Mouse (Mus musculus): Measurements from ENCODE around the gene Slc25a1. TPM values are rescaled to one million over a fixed set of nuclear protein-coding genes. Genes with fewer than 3 reads are reported as not detected.

Slc25a1 gene
- polyA plus RNA-seq, 1 experiment from 2014 or later: 118 TPM

DNA sequence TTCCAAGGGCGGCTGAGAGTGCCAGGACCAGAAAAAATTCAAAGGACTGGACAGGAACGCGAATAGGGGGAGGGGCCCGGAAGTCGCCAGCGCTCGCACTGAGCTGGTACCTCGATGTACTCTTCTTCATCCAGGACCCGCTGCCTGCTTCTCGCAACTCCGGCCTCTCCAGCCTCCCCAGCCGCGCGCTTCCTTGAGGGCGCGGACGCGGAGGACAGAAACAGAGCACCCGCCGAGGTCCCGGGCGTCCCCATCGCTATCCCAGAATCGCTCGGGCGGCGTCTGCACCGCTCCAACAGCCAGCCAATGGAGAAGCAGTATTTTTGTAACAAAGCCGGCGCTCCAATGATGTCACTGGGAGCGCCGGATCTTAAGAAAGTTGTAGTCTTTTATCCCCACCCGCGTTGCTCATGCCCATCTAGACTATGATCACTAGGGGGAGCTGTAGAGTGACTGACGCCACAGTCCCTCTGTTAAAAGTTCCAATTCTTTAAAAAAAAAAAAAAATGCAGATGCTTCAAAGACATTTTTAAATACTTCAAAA is 16.9 kb downstream of the Slc25a1 start, which contains the start of gene Ess2:
Gene Ess2 (minus strand): TSS at position 297 of the 544 bp plus-strand sequence.
- H3K4me1 ChIP-seq: peaks cover 26% of the 10 kb centered on the region
- DNase-seq (ENCODE audit: low spot score): peak; percentile 90
- peak within 1 kb of the TSS; percentile 94 for H3K27ac ChIP-seq (replicated peaks)
- H3K4me3 ChIP-seq: peak within 1 kb of the TSS; percentile 90
- under 1% methylated on average over 35 of the region's 35 CpGs for WGBS
- peaks cover 34% of the 10 kb centered on the region for H3K36me3 ChIP-seq
- H3K27me3 ChIP-seq (ENCODE audit: low read depth, poor library complexity, severe bottlenecking): peaks cover 46% of the 10 kb centered on the region
- H3K9me3 ChIP-seq (replicated peaks): no peaks in the 10 kb centered on the region

GRCm38 (mm10) chr16:17898462-17898861 is 29.6 kb downstream of the Slc25a1 start, which contains the start of the genes Dgcr2 and Tssk2:
Dgcr2 (minus strand) TSS chr16:17898562.
Tssk2 (plus strand) TSS chr16:17898637.
- Histone ChIP-seq H3K4me3 (no peak within 1 kb of the TSS), H3K27me3 (ENCODE audit: low read depth, poor library complexity, severe bottlenecking) (no peaks in the 10 kb centered on the region), H3K27ac (replicated peaks) (no peak within 1 kb of the TSS), H3K36me3 (peaks cover 56% of the 10 kb centered on the region), H3K4me1 (no peaks in the 10 kb centered on the region), H3K9me3 (replicated peaks) (no peaks in the 10 kb centered on the region)
- 94% methylated on average over 14 of the region's 14 CpGs for WGBS
- no peak for DNase-seq (ENCODE audit: low spot score)

- Histone ChIP-seq H3K9me3 (replicated peaks) (no peaks in the 10 kb centered on the region), H3K27me3 (ENCODE audit: low read depth, poor library complexity, severe bottlenecking) (no peaks in the 10 kb centered on the region), H3K36me3 (peaks cover 32% of the 10 kb centered on the region), H3K27ac (replicated peaks) (no peak overlapping the region), H3K4me1 (peaks cover 9% of the 10 kb centered on the region), H3K4me3 (no peak overlapping the region)
- no peak for DNase-seq (ENCODE audit: low spot score)
Observed at GRCm38 (mm10) chr16:17896091-17896490, 31.9 kb downstream of the Slc25a1 start.

DNA sequence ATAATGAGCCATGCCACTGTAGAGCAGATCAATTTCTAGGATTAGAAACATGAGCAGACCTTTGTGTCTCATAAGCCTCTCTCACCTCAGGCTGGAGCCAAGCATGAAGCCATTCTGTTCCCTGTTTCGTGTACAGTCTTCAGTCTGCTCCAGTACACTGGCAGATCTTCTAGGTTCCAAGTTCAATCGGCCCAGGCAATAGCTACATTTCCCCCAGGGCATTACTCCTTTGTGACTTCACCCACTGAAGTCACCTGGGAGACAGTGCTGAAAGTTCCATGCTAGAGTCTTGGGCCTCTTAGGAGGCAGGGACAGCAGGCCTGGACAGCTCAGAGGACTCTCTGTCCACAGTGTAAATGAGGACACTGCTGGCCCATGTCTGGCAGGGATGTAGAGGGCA is 34.1 kb downstream of the Slc25a1 start, which contains the start of gene Tssk1:
Gene Tssk1 (plus strand): TSS at position 301 of the 400 bp plus-strand sequence.
- Histone ChIP-seq H3K27me3 (ENCODE audit: low read depth, poor library complexity, severe bottlenecking) (no peaks in the 10 kb centered on the region), H3K27ac (replicated peaks) (no peak within 1 kb of the TSS), H3K4me3 (no peak within 1 kb of the TSS), H3K36me3 (peaks cover 15% of the 10 kb centered on the region), H3K9me3 (replicated peaks) (no peaks in the 10 kb centered on the region), H3K4me1 (peaks cover 24% of the 10 kb centered on the region)
- no peak for DNase-seq (ENCODE audit: low spot score)
- WGBS: 88% methylated on average over 2 of the region's 2 CpGs

GRCm38 (mm10) chr16:17892606-17893005 is 35.4 kb downstream of the Slc25a1 start:
- 82% methylated on average over 3 of the region's 3 CpGs for WGBS
- Histone ChIP-seq H3K4me1 (peaks cover 24% of the 10 kb centered on the region), H3K9me3 (replicated peaks) (no peaks in the 10 kb centered on the region), H3K36me3 (peaks cover 5% of the 10 kb centered on the region), H3K4me3 (no peak overlapping the region), H3K27me3 (ENCODE audit: low read depth, poor library complexity, severe bottlenecking) (no peaks in the 10 kb centered on the region), H3K27ac (replicated peaks) (no peak overlapping the region)
- no peak for DNase-seq (ENCODE audit: low spot score)

GRCm38 (mm10) chr16:17891567-17891959 is 36.5 kb downstream of the Slc25a1 start, which contains the start of gene Gm20518:
Gm20518 (minus strand) TSS chr16:17891671.
- under 1% methylated on average over 38 of the region's 38 CpGs for WGBS
- peaks cover 5% of the 10 kb centered on the region for H3K36me3 ChIP-seq
- no peaks in the 10 kb centered on the region for H3K9me3 ChIP-seq (replicated peaks)
- H3K27me3 ChIP-seq (ENCODE audit: low read depth, poor library complexity, severe bottlenecking): no peaks in the 10 kb centered on the region
- H3K4me1 ChIP-seq: peaks cover 27% of the 10 kb centered on the region
- H3K4me3 ChIP-seq: peak within 1 kb of the TSS; percentile 91
- peak; percentile 100 for DNase-seq (ENCODE audit: low spot score)
- peak within 1 kb of the TSS; percentile 98 for H3K27ac ChIP-seq (replicated peaks)

DNA sequence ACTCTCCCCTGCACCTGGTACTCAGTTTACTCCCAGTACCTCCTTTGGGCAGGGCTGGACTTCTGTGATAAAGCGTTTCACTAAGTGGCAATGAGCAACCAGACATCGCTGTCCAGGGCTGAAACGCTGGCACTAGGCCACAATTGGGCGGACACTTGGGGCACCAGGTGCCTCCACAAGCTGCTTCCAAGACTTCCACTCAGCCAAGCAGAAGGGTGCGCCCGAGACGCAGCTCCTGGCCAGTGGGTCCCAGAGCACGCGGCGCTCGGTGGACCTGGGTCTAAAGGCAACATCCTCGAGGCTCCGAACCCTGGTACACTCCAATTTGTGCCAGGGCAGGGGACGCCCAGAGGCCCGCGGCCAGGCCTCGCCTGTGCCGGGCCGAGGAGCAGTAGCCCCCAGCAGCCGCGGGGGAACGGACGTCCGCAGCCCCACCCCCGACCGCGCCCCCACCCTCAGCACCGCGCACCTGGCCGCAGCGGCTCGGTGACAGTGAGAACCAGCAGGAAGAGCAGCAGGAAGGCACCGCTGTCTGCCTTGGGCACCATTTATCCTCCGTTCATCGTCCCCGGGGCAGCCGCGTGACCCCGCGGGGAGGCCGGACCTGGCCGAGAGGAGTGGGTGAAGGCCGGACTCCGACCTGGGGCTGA is 37.0 kb downstream of the Slc25a1 start:
- Histone ChIP-seq H3K36me3 (peaks cover 7% of the 10 kb centered on the region), H3K9me3 (replicated peaks) (no peaks in the 10 kb centered on the region), H3K4me3 (peak overlapping the region; percentile 91), H3K27me3 (ENCODE audit: low read depth, poor library complexity, severe bottlenecking) (no peaks in the 10 kb centered on the region), H3K27ac (replicated peaks) (peak overlapping the region; percentile 98), H3K4me1 (peaks cover 28% of the 10 kb centered on the region)
- no peak for DNase-seq (ENCODE audit: low spot score)
- under 1% methylated on average over 44 of the region's 44 CpGs for WGBS

DNA sequence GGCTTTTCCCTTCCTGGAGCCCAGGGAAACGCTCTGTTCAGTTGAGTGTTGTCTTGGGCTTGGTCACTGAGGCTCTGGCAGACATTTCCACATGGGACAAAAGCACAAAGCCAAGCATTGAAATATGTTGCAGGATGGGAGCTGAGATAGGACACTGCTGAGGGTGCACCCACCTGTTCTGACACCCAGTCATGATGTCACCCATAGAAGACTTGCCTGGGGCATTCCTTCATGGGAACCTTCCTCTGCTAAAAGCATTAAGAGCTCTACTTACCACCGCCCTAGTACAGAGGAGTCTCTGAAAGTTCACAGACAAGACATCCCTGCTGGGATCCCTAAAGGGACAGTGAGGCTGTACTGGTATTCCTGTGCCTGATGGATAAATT is 37.7 kb downstream of the Slc25a1 start:
- DNase-seq (ENCODE audit: low spot score): no peak
- H3K4me3 ChIP-seq: peak overlapping the region; percentile 91
- H3K27ac ChIP-seq (replicated peaks): peak overlapping the region; percentile 98
- H3K36me3 ChIP-seq: peaks cover 14% of the 10 kb centered on the region
- H3K4me1 ChIP-seq: peaks cover 30% of the 10 kb centered on the region
- no peaks in the 10 kb centered on the region for H3K27me3 ChIP-seq (ENCODE audit: low read depth, poor library complexity, severe bottlenecking)
- H3K9me3 ChIP-seq (replicated peaks): no peaks in the 10 kb centered on the region
- WGBS: 61% methylated on average over 2 of the region's 2 CpGs

GRCm38 (mm10) chr16:17889689-17890341 is 38.2 kb downstream of the Slc25a1 start:
- peaks cover 19% of the 10 kb centered on the region for H3K36me3 ChIP-seq
- H3K4me3 ChIP-seq: peak overlapping the region; percentile 91
- DNase-seq (ENCODE audit: low spot score): no peak
- 92% methylated on average over 6 of the region's 6 CpGs for WGBS
- peaks cover 30% of the 10 kb centered on the region for H3K4me1 ChIP-seq
- H3K27me3 ChIP-seq (ENCODE audit: low read depth, poor library complexity, severe bottlenecking): no peaks in the 10 kb centered on the region
- no peaks in the 10 kb centered on the region for H3K9me3 ChIP-seq (replicated peaks)
- no peak overlapping the region for H3K27ac ChIP-seq (replicated peaks)

GRCm38 (mm10) chr16:17884116-17884515 is 43.9 kb downstream of the Slc25a1 start:
- 88% methylated on average over 6 of the region's 6 CpGs for WGBS
- Histone ChIP-seq H3K27me3 (ENCODE audit: low read depth, poor library complexity, severe bottlenecking) (no peaks in the 10 kb centered on the region), H3K27ac (replicated peaks) (no peak overlapping the region), H3K36me3 (peaks cover 59% of the 10 kb centered on the region), H3K9me3 (replicated peaks) (no peaks in the 10 kb centered on the region), H3K4me1 (peaks cover 6% of the 10 kb centered on the region; the same call in 1 of the 2 replicates), H3K4me3 (no peak overlapping the region)
- no peak for DNase-seq (ENCODE audit: low spot score)

DNA sequence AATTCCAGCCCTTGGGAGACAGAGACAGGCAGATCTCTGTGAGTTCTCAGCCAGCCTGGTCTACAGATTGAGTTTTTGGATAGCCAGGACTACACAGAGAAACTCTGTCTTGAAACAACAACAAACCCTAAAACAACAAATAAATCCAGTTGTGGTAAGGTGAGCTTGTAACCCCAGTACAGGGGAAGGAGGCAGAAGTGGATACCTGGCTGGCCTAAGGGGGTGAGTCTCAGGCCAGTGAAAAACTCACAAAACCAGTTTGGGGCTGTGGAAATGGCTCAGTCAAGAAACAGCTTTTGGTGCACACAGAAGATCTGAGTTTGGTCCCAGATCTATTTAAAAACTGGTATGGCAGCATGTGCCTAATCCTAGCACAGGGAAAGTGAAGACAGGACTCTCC is 45.8 kb downstream of the Slc25a1 start:
- Histone ChIP-seq H3K27me3 (ENCODE audit: low read depth, poor library complexity, severe bottlenecking) (no peaks in the 10 kb centered on the region), H3K36me3 (peaks cover 78% of the 10 kb centered on the region), H3K4me3 (no peak overlapping the region), H3K9me3 (replicated peaks) (no peaks in the 10 kb centered on the region), H3K4me1 (peaks cover 6% of the 10 kb centered on the region; the same call in 1 of the 2 replicates), H3K27ac (replicated peaks) (no peak overlapping the region)
- no peak for DNase-seq (ENCODE audit: low spot score)

- H3K4me3 ChIP-seq: no peak overlapping the region
- no peak overlapping the region for H3K27ac ChIP-seq (replicated peaks)
- no peaks in the 10 kb centered on the region for H3K27me3 ChIP-seq (ENCODE audit: low read depth, poor library complexity, severe bottlenecking)
- DNase-seq (ENCODE audit: low spot score): no peak
- H3K9me3 ChIP-seq (replicated peaks): no peaks in the 10 kb centered on the region
- peaks cover 73% of the 10 kb centered on the region for H3K36me3 ChIP-seq
- 95% methylated on average over 4 of the region's 4 CpGs for WGBS
- H3K4me1 ChIP-seq: no peaks in the 10 kb centered on the region
Observed at GRCm38 (mm10) chr16:17879571-17879970, 48.4 kb downstream of the Slc25a1 start.

- Histone ChIP-seq H3K27ac (replicated peaks) (no peak overlapping the region), H3K4me3 (no peak overlapping the region), H3K9me3 (replicated peaks) (no peaks in the 10 kb centered on the region), H3K27me3 (ENCODE audit: low read depth, poor library complexity, severe bottlenecking) (no peaks in the 10 kb centered on the region), H3K4me1 (no peaks in the 10 kb centered on the region), H3K36me3 (peaks cover 65% of the 10 kb centered on the region)
- WGBS: 93% methylated on average over 1 of the region's 1 CpGs
- no peak for DNase-seq (ENCODE audit: low spot score)
Observed at GRCm38 (mm10) chr16:17876096-17876495, 51.9 kb downstream of the Slc25a1 start.

All from midbrain, embryonic 10.5 days (tissue).